Mouse (Mus musculus): ENCODE data around the gene 6030452D12Rik. TPM values are rescaled to one million over a fixed set of nuclear protein-coding genes. Genes with fewer than 3 reads are reported as not detected.

6030452D12Rik gene
- not detected for total RNA-seq (2021)
- long read RNA-seq, experiment 1: 0 reads
- long read RNA-seq, experiment 2: 0 reads

DNA sequence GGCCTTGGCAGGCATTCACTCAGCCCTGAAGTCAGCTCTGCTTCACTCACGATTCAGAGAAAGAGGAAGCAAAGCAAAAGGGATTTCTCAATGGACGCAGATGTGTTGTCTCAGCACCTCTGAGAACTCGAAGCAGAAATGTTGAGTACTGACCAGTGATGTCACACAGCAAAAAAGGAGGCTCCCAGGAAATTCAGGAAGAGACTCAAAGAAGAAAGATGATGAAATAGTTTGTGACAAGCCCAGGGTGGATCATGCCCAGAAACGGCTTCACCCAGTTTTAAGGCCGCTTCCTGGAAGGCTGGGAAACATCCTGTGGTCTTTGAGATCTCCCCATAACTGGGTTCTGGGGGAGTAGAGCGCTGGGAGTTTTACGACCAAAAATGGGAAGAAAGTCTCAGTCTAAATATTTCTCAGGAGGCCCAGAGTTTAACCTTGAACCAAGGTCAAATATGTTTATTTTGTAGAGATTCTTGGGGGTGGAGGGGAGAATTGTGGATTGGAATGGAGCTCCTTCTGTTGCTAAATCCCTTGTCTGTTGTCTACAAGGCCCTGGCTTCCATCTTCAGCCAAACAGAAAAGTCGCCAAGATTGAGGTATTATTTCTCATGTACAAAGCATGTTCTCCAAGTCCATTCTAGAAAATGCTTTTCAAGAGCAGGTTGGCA lies at the start of gene 6030452D12Rik:
Gene 6030452D12Rik, plus strand, starts transcription at position 505 of the 668 bp plus-strand sequence.
- no peak for DNase-seq (ENCODE audit: low spot score in 2 of 2)

DNA sequence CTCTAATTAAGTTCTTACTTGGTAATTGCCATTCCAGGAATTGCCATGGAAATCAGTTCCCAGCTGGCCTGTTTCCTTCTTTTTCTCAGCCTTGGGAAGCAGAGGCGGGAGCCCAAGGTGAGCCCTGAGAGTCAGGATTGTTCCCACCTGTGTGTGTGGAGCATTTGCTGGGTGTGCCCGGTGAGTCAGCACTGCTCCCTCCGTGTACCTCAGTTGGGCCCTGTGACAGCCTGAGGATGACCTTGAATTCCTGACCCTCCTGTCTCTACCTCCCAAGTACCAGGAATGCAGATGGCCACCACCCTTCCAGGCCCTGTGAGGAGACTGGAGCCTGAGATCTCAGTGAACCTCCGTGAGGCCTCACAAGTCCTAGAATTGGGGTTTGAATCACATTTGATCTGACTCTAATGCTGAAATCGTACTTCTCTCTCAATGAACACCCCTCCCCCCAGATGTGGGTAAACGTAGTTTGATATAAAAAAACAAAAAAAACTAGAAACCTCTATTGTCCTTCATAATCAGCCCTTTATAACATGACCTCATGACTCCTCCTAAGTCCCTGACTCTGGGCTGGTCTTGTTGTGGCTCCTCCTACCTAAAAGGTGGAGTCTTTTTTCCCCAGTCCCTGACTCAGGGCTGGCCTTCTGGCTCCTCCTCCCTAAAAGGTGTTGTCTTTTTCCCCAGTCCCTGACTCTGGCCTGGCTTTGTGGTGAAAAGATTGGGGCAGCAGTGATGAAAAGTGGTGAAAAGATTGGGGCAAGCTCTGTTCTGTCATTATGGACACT lies 48.8 kb upstream of the 6030452D12Rik start:
- no peak for DNase-seq (ENCODE audit: low spot score in 2 of 2)

DNA sequence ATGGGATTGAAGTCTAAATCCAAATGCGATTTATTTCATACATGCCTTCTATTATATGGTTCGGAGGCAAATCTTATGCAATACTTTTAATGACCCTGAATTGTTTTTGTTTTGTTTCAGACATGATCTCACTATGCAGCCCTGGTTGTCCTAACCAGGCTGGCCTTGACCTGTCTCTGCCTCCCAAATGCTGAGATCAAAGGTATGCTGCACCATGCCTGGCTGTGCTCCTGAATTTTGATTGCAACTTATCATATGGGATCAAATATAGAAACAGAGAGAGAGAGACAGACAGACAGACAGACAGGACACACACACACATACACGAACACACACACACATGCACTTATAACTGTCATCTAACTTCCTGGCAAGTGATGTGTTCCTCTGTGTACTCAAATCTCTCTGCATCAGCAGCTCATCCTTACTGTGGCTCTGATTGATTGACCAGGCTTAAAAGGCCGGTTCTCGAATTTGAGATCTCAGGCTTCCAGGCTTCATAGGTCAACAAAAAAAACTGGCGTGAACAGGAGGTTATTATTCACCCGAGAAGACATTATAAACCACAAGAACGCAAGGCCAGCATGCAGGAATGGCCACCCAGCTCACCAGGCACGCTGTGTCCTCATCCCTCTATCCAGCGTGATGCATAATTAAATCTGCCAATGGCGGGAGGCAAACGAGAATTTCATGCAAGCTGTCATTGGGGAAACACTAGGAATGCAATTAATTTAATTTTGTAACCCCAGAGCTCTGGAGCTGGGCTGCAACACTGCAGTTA lies 47.4 kb upstream of the 6030452D12Rik start:
- DNase-seq (ENCODE audit: low spot score in 2 of 2): peak in 1 of 2 experiments; percentile 17

DNA sequence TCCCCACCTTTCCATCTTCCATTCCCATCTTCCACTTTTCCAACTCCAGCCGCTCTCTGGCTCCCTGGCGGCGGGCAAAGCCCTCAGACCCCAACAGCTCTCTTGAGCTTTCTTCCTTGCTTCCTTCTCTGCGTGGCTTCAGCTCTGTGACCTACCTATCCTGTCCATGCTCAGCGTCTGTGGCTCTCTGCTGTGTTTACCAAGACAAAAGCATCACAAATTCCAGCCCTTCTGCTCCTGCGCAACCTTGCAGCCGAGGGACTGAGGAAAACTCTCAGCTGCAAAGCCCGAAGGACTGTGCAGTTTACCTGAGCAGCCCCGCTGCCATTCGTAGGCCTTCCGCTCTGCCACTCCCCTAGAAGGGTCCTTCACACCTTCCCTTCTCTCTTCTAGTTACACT lies 46.3 kb upstream of the 6030452D12Rik start:
- no peak for DNase-seq (ENCODE audit: low spot score in 2 of 2)

DNA sequence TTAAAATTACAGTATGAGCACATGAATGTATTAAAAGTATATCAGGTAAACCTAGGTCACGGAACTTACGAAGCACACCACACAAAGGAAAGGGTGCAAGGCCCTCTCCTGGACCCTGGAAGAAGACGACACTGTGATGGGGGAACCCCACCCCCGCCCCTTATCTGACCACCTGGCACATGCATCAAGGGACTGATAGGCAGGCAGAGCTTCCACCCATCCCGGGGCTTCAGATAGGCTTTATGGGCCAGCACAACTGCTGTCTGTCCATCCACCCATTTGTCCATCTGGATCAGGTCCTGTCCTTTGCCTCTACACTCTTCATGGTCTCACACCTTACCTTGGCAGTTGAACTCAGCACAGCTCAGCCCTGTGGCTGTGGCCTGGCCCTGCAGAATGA lies 38.2 kb upstream of the 6030452D12Rik start:
- no peak for DNase-seq (ENCODE audit: low spot score in 2 of 2)

DNA sequence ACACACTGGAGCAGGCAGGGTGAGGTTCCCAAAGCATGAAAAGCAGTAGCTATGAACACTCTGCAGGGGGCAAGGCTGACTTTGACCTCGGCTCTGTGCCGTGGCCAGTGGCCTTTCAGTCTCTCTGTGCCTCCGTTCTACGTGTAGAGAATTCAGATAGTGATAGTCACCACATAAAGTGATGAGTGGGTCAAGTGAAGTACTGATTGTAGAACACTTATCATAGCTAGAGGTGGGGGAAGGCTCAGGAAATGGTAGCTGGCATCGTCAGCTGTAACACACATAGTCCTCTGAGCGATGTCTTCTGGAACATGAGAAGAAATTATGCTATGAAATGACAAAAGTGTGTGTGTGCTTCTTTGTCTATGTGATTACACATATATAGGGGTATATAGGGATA lies 36.5 kb upstream of the 6030452D12Rik start:
- no peak for DNase-seq (ENCODE audit: low spot score in 2 of 2)

DNA sequence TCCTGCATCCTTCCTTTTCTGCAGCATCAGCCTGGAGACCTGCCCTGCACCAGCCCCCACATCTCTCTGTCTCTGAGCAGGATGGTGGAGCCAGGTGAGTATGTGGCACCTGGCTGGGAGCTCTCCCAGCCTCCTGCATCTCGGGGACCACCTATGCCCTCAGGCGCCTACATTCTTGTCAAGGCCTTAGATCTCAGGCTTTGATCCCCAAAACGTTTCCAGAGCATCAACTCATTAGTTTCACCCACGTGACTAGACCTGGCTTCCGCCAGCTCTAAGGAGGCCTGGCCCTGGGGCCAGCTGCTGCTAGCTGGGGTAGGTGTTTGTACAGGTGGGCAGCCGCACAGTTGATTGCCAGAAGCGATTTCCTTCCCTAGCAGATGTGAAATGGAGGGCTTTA lies 30.8 kb upstream of the 6030452D12Rik start:
- no peak for DNase-seq (ENCODE audit: low spot score in 2 of 2)

DNA sequence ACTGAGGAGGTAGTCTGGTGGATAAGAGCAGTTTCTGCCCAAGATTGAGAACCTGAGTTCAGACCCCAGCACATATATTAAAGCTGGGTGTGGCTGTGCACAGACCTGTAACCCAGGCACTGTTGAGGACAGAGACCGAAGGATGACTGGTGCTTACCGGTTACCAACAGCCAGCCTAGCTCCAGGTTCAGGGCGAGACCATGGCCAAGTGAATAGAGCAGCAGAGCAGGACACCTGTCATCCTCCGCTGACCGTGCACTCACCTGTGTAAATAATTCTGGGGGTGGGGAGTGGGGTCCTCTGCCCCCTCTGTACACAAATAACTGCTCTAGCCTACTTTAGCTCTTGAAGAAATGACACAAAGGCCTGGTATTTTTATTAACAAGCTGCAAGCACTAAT lies 26.3 kb upstream of the 6030452D12Rik start:
- DNase-seq (ENCODE audit: low spot score in 2 of 2): no peak

DNA sequence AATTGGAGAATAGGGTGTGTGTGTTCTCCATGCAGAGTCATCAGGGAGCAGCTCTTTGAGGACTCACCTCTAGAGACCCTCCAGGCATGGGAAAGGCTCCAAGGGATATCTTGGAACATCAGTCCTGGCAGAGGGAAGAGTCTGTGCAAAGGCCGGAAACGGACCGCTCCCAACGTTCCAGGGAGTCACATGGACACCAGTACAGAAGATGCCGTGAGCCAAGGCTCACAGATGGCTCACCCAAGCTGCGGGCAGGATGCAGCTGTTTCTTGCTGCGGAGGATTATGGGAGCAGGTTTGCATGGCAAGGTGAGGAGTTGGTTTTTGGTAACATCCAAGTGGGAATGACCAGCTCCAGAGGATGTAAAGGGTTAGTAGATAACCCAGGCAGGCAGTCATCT lies 3.9 kb downstream of the 6030452D12Rik start:
- no peak for DNase-seq (ENCODE audit: low spot score in 2 of 2)

DNA sequence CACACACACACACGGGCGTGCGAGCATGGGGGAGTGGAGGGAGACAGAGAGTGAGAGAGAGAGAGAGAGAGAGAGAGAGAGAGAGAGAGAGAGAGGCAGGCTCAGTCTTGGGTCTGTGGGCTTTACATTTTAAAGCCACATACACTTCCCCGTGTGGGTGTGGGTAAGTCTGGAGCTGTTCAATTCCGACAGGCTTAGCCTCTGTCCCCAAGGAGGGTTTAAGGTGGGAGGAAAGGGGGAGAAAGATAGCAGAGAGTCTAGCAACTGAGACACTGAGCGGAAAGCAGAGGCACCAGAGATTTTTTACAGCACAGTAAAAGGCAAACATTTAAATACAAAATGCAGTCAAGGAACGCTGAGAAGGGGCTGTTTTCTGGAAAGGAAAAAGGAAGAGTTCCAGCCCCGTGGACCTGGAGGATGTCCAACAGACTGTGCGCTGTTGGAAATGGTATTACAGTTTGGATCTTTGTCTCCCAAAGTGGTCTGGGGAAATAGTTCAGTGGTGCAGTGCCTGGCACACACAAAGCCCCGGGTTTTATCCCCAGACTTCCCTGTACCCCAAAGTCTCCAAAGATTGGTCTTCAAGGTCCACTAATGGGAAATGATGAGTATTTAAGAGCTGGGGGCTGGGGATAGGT lies 5.1 kb downstream of the 6030452D12Rik start:
- no peak for DNase-seq (ENCODE audit: low spot score in 2 of 2)

DNA sequence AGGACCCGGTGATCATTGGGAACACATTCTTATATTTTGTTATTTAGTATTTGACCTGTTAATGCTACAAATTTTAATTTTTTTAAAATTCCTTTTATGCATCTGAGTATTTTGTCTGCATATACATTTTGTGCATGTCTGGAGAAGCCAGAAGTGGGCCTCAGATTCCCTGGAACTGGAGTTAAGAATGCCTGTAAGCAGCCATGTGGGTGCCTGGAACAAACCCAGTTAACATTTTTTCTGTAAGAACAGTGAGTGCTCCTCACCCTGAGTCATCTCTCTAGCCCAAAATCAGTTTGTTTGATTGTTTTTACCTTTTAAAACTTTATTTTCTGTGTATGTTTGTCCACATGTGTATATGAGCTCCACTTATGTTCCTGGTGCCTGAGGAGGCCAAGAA lies 5.8 kb downstream of the 6030452D12Rik start:
- peak in 1 of 2 experiments; percentile 8 for DNase-seq (ENCODE audit: low spot score in 2 of 2)

DNA sequence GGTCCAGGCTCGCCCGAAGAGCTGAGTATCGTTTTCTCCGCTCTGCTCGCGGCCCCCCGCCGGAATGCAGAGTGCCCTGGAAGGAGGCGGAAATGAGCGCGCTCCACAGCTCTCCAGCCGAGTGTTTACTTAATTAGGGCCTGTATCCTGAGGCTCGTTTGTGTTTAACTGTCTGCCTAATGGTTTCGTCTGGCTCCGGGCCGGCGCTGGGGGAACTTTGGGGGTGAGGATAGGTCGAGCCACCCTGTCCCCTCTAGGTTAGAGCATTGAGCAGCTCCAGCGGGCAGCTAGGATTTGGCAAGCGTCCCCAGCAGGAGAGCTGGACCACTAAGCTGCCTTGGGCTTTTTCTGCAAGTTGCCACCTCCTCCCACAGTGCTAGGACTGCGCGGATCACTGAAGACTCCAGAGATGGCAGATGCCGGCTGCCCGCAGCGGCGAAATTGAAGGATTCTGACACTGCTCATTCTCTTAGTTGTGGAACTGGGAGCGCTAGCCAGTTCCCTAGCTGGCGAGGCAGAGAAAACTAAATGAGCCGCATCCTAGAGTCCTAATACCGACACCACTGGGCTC lies 7.5 kb downstream of the 6030452D12Rik start:
- no peak for DNase-seq (ENCODE audit: low spot score in 2 of 2)

DNA sequence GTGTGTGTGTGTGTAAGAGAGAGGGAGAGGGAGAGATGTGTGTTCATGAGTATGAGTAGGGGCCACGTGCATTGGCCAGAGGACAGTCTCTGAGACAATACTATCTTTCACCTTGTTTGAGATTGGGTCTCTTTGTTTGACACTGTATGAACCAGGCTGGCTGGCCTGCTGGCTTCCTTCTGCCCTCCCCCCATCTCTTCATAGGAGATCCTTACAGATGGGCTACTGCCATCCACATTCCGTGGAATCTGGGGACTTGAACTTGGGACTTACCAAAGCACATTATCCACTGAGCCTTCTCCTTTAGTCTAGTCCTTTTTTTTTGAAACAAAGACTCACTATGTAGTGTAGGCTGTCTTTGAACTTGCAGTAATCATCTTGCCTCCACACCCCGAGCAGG lies 8.1 kb downstream of the 6030452D12Rik start:
- no peak for DNase-seq (ENCODE audit: low spot score in 2 of 2)

DNA sequence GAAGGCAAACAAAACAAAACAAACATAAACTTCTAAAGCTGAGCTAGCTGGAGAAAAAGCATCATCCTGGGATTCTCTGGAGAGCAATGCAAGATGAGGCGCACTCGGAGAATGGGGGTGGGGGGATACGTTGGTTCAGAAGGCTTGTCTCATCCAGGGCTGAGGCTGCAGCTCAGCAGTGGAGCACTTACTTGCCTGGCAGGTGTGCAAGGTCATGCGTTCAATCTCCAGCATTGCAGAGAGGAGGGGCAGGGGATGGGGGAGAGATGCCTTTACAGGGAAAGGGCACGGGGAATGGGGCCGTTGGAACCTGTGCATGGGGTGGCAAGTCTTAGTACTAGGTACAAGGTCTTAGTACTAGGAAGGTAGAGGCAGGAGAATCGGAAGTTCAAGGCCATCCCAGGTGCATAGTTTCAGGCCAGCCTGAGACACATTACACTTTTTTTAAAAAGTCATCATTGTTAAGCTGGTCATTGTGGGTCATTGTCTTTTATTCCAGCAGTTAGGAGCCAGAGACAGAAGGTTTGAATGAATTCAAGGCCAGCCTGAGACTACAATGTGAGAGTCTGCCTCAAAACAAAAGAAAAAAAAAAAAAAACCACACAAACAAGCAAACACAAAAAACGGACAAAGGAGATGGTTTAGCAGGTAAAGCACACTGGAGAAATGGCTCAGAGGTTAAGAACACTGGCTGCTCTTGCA lies 8.9 kb downstream of the 6030452D12Rik start:
- no peak for DNase-seq (ENCODE audit: low spot score in 2 of 2)

DNA sequence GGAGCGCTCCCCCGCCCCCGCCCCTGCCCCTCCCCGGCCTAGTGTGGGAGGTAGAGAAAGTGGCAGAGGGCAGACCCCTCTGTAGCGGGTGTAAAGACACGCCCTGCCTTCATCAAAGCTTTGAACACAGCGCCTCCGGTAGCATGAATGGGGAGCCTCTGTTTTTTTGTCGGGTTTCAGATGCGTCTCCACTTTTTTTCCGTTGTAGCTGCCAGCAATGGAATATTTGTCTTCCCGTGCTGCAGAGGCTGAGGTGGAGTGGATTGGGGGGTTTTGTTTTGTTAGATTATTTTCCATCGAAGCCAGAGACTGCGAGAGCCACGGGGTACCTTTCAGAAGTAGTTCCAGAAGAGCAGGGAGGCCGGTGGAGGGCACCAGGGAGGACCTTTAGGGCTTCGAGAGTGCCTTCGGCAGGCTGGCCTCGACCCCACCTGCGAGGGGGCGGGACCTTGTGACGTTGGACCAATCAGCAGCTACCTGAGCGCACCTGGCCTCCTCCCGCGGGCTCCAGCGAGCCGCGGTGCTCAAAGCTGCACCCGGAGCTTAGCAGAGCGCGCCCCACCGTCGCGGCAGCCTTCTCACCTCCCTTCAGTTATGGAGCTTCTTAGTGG lies 10.1 kb downstream of the 6030452D12Rik start, which contains the start of gene Cdh3:
Gene Cdh3, plus strand, starts transcription at position 527 of the 611 bp plus-strand sequence.
- no peak for DNase-seq (ENCODE audit: low spot score in 2 of 2)

DNA sequence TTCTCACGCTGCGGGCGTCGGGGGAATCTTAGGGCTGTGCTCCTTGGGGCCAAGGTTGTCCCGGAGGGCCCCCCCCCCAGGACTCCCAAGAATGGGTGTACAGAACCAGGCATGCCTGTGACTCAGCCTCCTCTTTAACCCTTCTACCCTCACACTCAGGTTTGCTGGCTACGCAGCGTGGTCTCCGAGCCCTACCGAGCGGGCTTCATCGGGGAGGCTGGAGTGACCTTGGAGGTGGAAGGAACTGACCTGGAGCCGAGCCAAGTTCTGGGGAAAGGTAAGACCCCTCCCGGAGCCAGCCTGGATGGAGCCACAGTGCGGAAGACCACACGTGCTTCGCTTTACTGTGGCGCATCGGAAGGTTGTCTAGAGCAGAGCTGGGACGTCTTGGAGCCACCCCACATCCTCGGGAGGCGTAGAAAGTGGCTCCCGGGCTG lies 10.8 kb downstream of the 6030452D12Rik start:
- DNase-seq (ENCODE audit: low spot score in 2 of 2): peak in 1 of 2 experiments; percentile 26

DNA sequence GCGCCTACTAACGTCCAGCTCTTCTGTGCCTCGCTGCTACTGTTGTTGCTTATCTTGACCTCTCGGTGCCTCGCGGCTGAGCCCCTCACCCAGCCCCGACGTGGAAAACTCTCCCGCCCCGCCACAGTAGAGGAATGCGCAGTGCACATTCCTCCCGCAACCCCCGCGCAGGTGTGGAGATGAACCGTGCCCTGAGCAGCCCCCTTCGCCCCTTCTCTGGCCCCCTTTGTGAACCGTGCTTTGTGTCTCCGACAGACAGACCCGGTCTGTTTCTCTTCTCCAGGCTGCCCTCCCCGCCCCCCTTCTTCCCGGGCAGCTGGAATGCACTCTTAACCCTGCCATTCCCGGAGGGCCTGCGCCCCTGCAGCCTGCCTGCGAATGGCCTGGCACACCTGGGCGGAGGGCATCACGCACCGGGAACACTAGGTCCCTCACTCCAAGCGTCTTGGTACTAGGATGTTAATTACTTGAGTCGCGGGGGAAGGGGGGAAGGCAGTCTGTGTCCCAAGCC lies 11.3 kb downstream of the 6030452D12Rik start:
- no peak for DNase-seq (ENCODE audit: low spot score in 2 of 2)

DNA sequence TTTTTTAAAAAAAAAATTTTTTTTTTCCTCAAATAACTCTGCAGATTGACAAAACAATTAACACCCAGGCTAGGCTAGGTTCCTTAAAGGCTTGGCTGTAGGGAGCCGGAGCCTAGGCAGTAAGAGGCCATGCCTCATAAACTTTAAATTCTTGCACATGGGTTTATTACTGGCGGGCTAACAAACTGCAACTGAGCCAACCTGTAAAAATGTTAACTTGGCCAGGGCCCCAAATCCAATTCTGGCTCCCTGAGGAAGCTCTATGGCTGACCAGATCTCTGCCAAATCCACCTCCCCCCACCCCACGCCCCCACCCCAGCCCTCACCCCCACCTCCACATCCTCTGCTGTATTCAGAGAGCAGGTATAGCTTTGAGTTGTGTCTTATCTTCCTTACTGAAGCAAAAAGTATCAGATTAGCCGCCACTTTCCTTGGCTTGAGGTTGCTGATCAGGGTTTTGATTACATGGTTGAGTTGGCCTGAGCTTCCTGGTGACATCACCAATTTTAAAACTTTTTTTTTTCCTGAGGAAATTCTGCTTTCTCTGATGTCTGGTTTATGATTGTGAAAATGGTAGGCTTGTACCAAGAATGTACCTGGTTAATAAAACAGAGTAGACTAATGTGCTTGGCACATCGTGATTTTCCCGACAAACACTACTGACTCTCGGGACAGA lies 12.3 kb downstream of the 6030452D12Rik start:
- no peak for DNase-seq (ENCODE audit: low spot score in 2 of 2)

DNA sequence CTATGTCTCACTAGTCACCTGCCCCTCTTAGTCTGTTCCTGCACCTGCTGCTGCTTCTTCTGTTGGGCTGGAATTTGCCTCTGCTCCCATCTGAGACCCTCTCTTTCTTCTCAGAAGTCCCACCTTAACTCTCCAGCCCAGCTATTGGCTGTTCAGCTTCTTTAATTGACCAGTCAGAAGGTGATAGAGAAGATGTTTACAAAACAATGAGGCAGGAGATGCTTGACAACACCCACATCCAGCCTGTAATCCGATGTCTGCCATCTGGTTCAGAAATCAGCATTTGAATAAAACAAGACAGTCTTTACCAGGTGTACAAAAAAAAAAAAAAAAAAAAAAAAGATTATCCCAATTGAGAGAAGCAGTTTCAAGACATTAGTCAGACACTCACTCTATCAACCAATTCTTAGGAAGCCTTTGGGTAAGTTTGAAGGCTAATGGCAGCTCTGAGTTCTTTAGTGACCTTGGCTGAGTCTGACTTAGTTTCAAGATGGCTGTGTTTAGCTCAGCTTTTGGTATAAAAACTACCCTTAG lies 15.7 kb downstream of the 6030452D12Rik start:
- DNase-seq (ENCODE audit: low spot score in 2 of 2): no peak
